Mouse (Mus musculus): Measurements from ENCODE around the gene Cd300ld4. TPM values are rescaled to one million over a fixed set of nuclear protein-coding genes. Genes with fewer than 3 reads are reported as not detected.
A peak's percentile ranks its signal among the peaks of the same experiment; 100 is the strongest.
"Not testable (repeated sequence)": the region's sequence is repeated elsewhere in the genome, so short reads cannot be mapped to it uniquely, and the experiment has no call there.

Gene Cd300ld4
- not detected in 2 replicates for polyA plus RNA-seq (2015; fragmentation: Nextera tagmentation; extraction: Ambion mirVana)

- H3K27ac ChIP-seq; H3K9ac ChIP-seq; H3K4me3 ChIP-seq (replicated peaks); H3K27me3 ChIP-seq; H3K9me3 ChIP-seq (replicated peaks); H3K4me1 ChIP-seq; H3K36me3 ChIP-seq; ATAC-seq (replicated peaks; ENCODE audit: low FRiP score); H3K4me2 ChIP-seq: not testable (repeated sequence)
- no CpG with 5 or more reads among the region's 6 CpGs for WGBS
Observed at GRCm38 (mm10) chr11:115026912-115027311, at the start of gene Cd300ld4. Cd300ld4 (minus strand) TSS chr11:115027012.

GRCm38 (mm10) chr11:115075859-115076258, 49.0 kb upstream of the Cd300ld4 start:
- Histone ChIP-seq H3K4me3 (replicated peaks) (no peak overlapping the region), H3K27me3 (no peaks in the 10 kb centered on the region), H3K4me1 (peaks cover 21% of the 10 kb centered on the region), H3K36me3 (no peaks in the 10 kb centered on the region), H3K4me2 (no peak overlapping the region), H3K27ac (no peak overlapping the region), H3K9ac (no peak overlapping the region), H3K9me3 (replicated peaks) (no peaks in the 10 kb centered on the region)
- no peak for ATAC-seq (replicated peaks; ENCODE audit: low FRiP score)
- 41% methylated on average over 5 of the region's 5 CpGs for WGBS

GRCm38 (mm10) chr11:115075407-115075806, 48.6 kb upstream of the Cd300ld4 start:
- no peak overlapping the region for H3K4me3 ChIP-seq (replicated peaks)
- no peaks in the 10 kb centered on the region for H3K36me3 ChIP-seq
- whole genome bisulfite sequencing = 68% methylated on average over 7 of the region's 7 CpGs
- peaks cover 21% of the 10 kb centered on the region for H3K4me1 ChIP-seq
- H3K27ac ChIP-seq = no peak overlapping the region
- no peaks in the 10 kb centered on the region for H3K27me3 ChIP-seq
- H3K9me3 ChIP-seq (replicated peaks) = no peaks in the 10 kb centered on the region
- no peak overlapping the region for H3K9ac ChIP-seq
- no peak overlapping the region for H3K4me2 ChIP-seq
- no peak for ATAC-seq (replicated peaks; ENCODE audit: low FRiP score)

DNA sequence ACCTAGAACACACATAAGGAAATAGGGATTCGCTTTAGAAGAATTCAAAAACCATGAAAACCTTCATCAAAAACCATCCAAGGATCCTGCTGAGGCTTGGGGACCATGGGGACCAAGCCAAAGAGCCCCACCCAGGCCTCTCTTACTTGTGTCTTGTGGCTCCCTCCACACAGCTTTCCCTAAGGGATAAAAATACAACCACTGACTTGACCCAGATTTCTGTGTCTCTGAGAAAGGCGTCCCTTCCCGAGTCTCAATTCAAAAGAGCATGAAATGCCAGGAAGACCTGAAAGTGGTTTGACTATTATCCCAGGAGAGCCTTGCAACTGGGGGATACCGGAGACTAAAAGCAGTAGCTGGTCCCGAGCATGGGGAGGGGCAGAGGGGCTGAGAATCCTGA, 46.2 kb upstream of the Cd300ld4 start:
- Histone ChIP-seq H3K36me3 (no peaks in the 10 kb centered on the region), H3K4me1 (peaks cover 21% of the 10 kb centered on the region), H3K9me3 (replicated peaks) (no peaks in the 10 kb centered on the region), H3K4me2 (no peak overlapping the region), H3K9ac (no peak overlapping the region), H3K27ac (peak overlapping the region; percentile 56; the same call in 1 of the 2 replicates), H3K27me3 (no peaks in the 10 kb centered on the region), H3K4me3 (replicated peaks) (no peak overlapping the region)
- 66% methylated on average over 5 of the region's 5 CpGs for WGBS
- ATAC-seq (replicated peaks; ENCODE audit: low FRiP score) = no peak

DNA sequence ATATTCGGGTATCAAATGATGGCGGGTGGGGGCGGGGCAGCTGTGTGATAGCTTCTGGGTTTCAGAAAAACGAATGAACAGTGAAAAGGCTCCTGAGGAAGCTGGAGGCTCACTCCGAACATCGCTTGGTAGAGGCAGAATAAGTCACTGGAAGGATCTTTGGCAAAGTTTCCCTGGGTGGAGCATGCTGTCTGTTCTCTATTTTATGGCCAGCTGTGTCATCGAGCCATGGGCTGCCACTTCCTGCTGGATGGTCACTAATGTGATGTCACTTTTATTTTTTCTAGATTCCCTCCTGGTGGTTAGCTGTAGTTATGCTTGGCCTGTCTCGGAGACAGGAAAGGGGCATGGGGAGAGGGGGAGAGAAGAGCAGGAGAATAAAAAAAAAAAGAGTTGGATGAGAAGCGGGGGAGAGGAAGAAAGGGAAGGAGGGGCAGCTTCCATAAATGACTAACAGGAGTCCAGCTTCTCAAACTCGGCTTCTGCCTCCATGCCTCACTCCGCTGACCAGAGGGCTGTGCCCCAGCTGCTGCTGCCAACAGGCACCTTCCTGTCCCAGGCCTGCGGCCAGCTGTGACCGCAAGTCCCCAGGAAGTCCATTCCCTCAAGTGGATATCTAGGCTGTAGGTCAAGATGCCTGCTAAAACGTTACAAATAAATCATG, 45.0 kb upstream of the Cd300ld4 start:
- peaks cover 21% of the 10 kb centered on the region for H3K4me1 ChIP-seq
- 8% methylated on average over 14 of the region's 14 CpGs for WGBS
- peak overlapping the region; percentile 1; the same call in 1 of the 2 replicates for H3K4me3 ChIP-seq (replicated peaks)
- peak overlapping the region; percentile 52 for H3K4me2 ChIP-seq
- peak; percentile 75 for ATAC-seq (replicated peaks; ENCODE audit: low FRiP score)
- no peaks in the 10 kb centered on the region for H3K9me3 ChIP-seq (replicated peaks)
- H3K9ac ChIP-seq = 0 out of 2 replicates have a peak overlapping the region, but pooled peaks have one; percentile 0
- H3K27me3 ChIP-seq = no peaks in the 10 kb centered on the region; the same call in 1 of the 2 replicates
- H3K27ac ChIP-seq = peak overlapping the region; percentile 87
- no peaks in the 10 kb centered on the region for H3K36me3 ChIP-seq

GRCm38 (mm10) chr11:115071015-115071551, 44.3 kb upstream of the Cd300ld4 start:
- Histone ChIP-seq H3K9me3 (replicated peaks) (no peaks in the 10 kb centered on the region), H3K27ac (peak overlapping the region; percentile 87)

GRCm38 (mm10) chr11:115066768-115067167, 40.0 kb upstream of the Cd300ld4 start:
- Histone ChIP-seq H3K27ac (no peak overlapping the region), H3K36me3 (no peaks in the 10 kb centered on the region), H3K4me3 (replicated peaks) (no peak overlapping the region), H3K4me1 (peaks cover 9% of the 10 kb centered on the region), H3K4me2 (no peak overlapping the region), H3K9ac (no peak overlapping the region), H3K9me3 (replicated peaks) (no peaks in the 10 kb centered on the region), H3K27me3 (no peaks in the 10 kb centered on the region; the same call in 1 of the 2 replicates)
- WGBS = 65% methylated on average over 6 of the region's 6 CpGs
- no peak for ATAC-seq (replicated peaks; ENCODE audit: low FRiP score)

More at GRCm38 (mm10) chr11:115071015-115071551, 44.3 kb upstream of the Cd300ld4 start:
- Histone ChIP-seq H3K9ac (0 out of 2 replicates have a peak overlapping the region, but pooled peaks have one; percentile 0), H3K36me3 (no peaks in the 10 kb centered on the region), H3K4me1 (peaks cover 21% of the 10 kb centered on the region), H3K4me3 (replicated peaks) (peak overlapping the region; percentile 1; the same call in 1 of the 2 replicates), H3K27me3 (no peaks in the 10 kb centered on the region; the same call in 1 of the 2 replicates), H3K4me2 (peak overlapping the region; percentile 52)
- ATAC-seq (replicated peaks; ENCODE audit: low FRiP score) = no peak
- WGBS = 12% methylated on average over 9 of the region's 9 CpGs

DNA sequence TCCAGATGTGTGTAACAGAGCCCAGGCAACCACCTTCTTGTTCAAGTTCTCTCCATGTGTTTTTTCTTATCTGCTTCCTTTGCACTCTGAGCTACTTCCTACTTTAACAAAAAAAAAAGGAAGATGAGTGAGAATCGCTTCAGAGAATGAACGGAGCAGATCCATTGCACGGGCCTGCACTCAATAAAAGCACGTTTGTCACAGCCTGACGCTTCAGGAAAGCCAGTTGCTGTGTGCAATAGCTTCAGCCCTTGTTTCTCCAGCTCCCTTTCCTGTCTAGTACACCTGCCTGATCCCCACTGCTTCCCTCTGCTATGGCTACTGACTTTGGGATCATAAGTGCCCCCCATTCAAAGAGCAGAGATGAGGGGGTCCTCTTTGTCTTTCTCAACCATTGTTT, 35.3 kb upstream of the Cd300ld4 start, which contains the start of gene Cd300e:
Gene Cd300e, minus strand, starts transcription at position 101 of the 400 bp plus-strand sequence.
- Histone ChIP-seq H3K27ac (no peak within 1 kb of the TSS), H3K4me3 (replicated peaks) (no peak within 1 kb of the TSS), H3K4me2 (no peak within 1 kb of the TSS), H3K27me3 (0 out of 2 replicates have a peak, but pooled peaks cover 5% of the 10 kb centered on the region), H3K9ac (no peak within 1 kb of the TSS), H3K36me3 (no peaks in the 10 kb centered on the region), H3K9me3 (replicated peaks) (no peaks in the 10 kb centered on the region), H3K4me1 (no peaks in the 10 kb centered on the region)
- WGBS = 17% methylated on average over 5 of the region's 5 CpGs
- ATAC-seq (replicated peaks; ENCODE audit: low FRiP score) = no peak

DNA sequence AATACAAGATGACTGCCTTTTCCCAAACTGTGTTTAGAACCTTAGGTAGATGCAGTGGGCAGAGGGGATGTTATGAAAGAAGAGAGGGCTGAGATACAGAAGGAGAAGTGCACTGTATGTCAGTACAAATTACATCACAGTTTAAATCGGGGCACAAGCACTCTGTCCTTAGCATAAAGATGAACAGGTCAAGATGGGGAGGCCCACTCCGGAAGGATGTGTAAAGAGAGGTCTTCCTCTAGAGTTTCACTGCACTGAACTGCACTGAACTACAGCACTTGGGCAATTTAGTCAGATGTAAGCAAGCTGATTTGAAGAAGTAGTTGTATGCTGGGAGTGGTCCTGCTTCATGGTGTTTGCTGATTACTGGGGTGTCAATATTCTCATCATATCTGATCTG, 33.0 kb upstream of the Cd300ld4 start:
- Histone ChIP-seq H3K4me2 (no peak overlapping the region), H3K4me1 (no peaks in the 10 kb centered on the region), H3K36me3 (no peaks in the 10 kb centered on the region), H3K27me3 (0 out of 2 replicates have a peak, but pooled peaks cover 5% of the 10 kb centered on the region), H3K4me3 (replicated peaks) (no peak overlapping the region), H3K9ac (no peak overlapping the region), H3K9me3 (replicated peaks) (no peaks in the 10 kb centered on the region), H3K27ac (no peak overlapping the region)
- ATAC-seq (replicated peaks; ENCODE audit: low FRiP score) = no peak
- WGBS = 73% methylated on average over 2 of the region's 2 CpGs

GRCm38 (mm10) chr11:115058701-115059100, 31.9 kb upstream of the Cd300ld4 start:
- 69% methylated on average over 4 of the region's 4 CpGs for WGBS
- Histone ChIP-seq H3K4me3 (replicated peaks) (no peak overlapping the region), H3K4me1 (no peaks in the 10 kb centered on the region), H3K9me3 (replicated peaks) (no peaks in the 10 kb centered on the region), H3K27me3 (0 out of 2 replicates have a peak, but pooled peaks cover 5% of the 10 kb centered on the region), H3K9ac (no peak overlapping the region), H3K36me3 (no peaks in the 10 kb centered on the region), H3K27ac (no peak overlapping the region), H3K4me2 (no peak overlapping the region)
- no peak for ATAC-seq (replicated peaks; ENCODE audit: low FRiP score)

DNA sequence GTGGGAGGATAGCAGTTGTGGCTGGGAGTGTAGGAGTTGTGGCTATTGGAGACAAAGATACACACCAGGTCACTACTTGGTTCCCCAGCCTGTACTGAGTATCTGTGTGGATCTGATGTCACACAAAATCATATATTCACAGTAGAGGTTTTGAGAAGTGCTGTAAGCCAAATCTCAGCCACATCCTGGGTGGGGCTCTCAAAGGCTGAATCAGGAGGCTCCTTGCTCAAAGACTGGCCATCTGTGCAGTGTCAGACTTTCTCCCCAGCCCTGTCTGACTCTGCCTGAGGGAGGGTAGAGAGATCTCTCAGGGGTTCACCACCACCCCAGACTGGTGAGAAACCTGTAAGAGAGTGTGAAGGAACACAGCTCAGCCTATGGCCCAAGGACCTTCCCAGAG, 27.7 kb upstream of the Cd300ld4 start:
- no peaks in the 10 kb centered on the region for H3K9me3 ChIP-seq (replicated peaks)
- no peak overlapping the region for H3K27ac ChIP-seq
- no peaks in the 10 kb centered on the region for H3K36me3 ChIP-seq
- no peak overlapping the region for H3K9ac ChIP-seq
- 0 out of 2 replicates have a peak, but pooled peaks cover 7% of the 10 kb centered on the region for H3K27me3 ChIP-seq
- no peaks in the 10 kb centered on the region for H3K4me1 ChIP-seq
- no peak overlapping the region for H3K4me2 ChIP-seq
- ATAC-seq (replicated peaks; ENCODE audit: low FRiP score) = no peak
- no peak overlapping the region for H3K4me3 ChIP-seq (replicated peaks)

GRCm38 (mm10) chr11:115052991-115053390, 26.2 kb upstream of the Cd300ld4 start:
- Histone ChIP-seq H3K36me3 (no peaks in the 10 kb centered on the region), H3K9ac (no peak overlapping the region), H3K9me3 (replicated peaks) (no peaks in the 10 kb centered on the region), H3K27ac (no peak overlapping the region), H3K27me3 (0 out of 2 replicates have a peak, but pooled peaks cover 4% of the 10 kb centered on the region), H3K4me2 (no peak overlapping the region), H3K4me3 (replicated peaks) (no peak overlapping the region), H3K4me1 (no peaks in the 10 kb centered on the region)
- WGBS = 94% methylated on average over 1 of the region's 1 CpGs
- no peak for ATAC-seq (replicated peaks; ENCODE audit: low FRiP score)
